Mouse (Mus musculus) Muller cell, postnatal 12 days (primary cell): ENCODE results near the gene Pacsin2.

Experiments
- DNase-seq: peaks from one replicate; pipeline ENCODE4 v3.0.0-alpha.2; 2015; ENCODE audit errors: inconsistent ontology term

Gene Pacsin2

DNA sequence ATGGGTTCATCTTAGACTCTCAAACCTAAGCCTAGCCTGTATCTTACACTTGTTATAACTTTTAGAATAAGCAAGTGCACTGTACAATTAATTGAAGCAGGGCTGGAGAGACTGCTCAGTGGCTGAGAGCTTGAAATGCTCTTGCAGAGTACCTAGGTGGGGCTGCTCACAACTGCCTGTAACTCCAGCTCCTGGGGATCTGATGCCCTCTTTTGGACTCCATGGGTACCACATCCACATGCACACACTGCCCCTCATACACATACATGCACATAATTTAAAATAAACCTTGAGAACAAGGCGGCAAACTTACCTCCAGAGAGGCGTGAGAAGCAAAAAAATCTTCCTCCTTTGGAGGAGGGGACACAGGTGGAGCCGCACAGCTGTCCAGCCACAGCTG, 132.0 kb downstream of the Pacsin2 start:
- DNase-seq = no peak

- no peak for DNase-seq
Measured at GRCm38 (mm10) chr15:83328952-83329351, 135.5 kb downstream of the Pacsin2 start.
